Mouse (Mus musculus) megakaryocyte, embryonic 14.5 days (primary cell): ENCODE results near the gene Zbtb20.

Experiments used
- FLI1 ChIP-seq: IDR thresholded peaks from 2 replicates; pipeline ENCODE4 v1.6.1; 2012; ENCODE audit warnings: low read length, inconsistent platforms, mixed read lengths
- GATA1 ChIP-seq: IDR thresholded peaks from 3 replicates; pipeline ENCODE4 v1.6.1; 2012; ENCODE audit warnings: mixed read lengths, low read length, inconsistent platforms, borderline replicate concordance

GRCm38 (mm10) chr16:43540546-43541167 lies 665.0 kb downstream of the Zbtb20 start:
- TF ChIP-seq GATA1 = no peak
- no peak for TF ChIP-seq FLI1
